Mouse (Mus musculus) bone marrow, adult 2 months (tissue): Measurements from ENCODE around the gene Gm36176. TPM values are rescaled to one million over a fixed set of nuclear protein-coding genes. Genes with fewer than 3 reads are reported as not detected.

Source experiments
- H3K27ac ChIP-seq: fragments of 200-500 bp; 2 replicates; pipeline ENCODE4 v1.5.1; 2012; ENCODE audit warnings: low read depth, mild to moderate bottlenecking, control low read depth, inconsistent platforms, low read length; ENCODE audit not compliant: control insufficient read depth, poor library complexity, insufficient read depth
- H3K4me1 ChIP-seq: fragments of 200-500 bp; 2 replicates; pipeline ENCODE4 v1.6.1; 2011; ENCODE audit warnings: low read length; ENCODE audit not compliant: control insufficient read depth, insufficient read depth
- H3K4me3 ChIP-seq: fragments of 200-500 bp; replicated peaks from 2 replicates; pipeline ENCODE3; 2011; ENCODE audit warnings: mild to moderate bottlenecking, low read depth, low read length, control low read depth; ENCODE audit not compliant: control insufficient read depth
- CTCF ChIP-seq: fragments of 200-500 bp; IDR thresholded peaks from 2 replicates; pipeline ENCODE4 v1.5.1; 2011; ENCODE audit warnings: low read length, control low read depth; ENCODE audit not compliant: control insufficient read depth, insufficient read depth
- POLR2A ChIP-seq: fragments of 200-500 bp; IDR thresholded peaks from 2 replicates; pipeline ENCODE4 v1.6.1; 2011; ENCODE audit warnings: low read depth, mild to moderate bottlenecking, control low read depth, low read length, borderline replicate concordance; ENCODE audit not compliant: control insufficient read depth
- WGBS: fragments of 180-500 bp; shearing (Covaris S2); methylation state at CpG from one replicate; pipeline ENCODE4 v1.1.7; 2018; 5-methylcytosine and 5-hydroxymethylcytosine counted together
- polyA plus RNA-seq: library from polyadenylated mRNA; stranded (reverse); fragments of >200 nt; gene quantifications from 2 replicates; pipeline ENCODE4 v1.2.4, GENCODE M21; 2011; ENCODE audit warnings: low replicate concordance; ENCODE audit not compliant: missing spikeins, insufficient read depth, insufficient read length

Gene Gm36176
- polyA plus RNA-seq, 1 experiment = not detected

- no peaks in the 10 kb centered on the region for H3K4me1 ChIP-seq
- 83% methylated on average over 5 of the region's 5 CpGs for WGBS
- TF ChIP-seq CTCF (no peak), POLR2A (no peak)
- H3K27ac ChIP-seq = no peak overlapping the region
- H3K4me3 ChIP-seq = no peak overlapping the region
Observed at GRCm38 (mm10) chr10:77895562-77895961, 49.0 kb downstream of the Gm36176 start.

Other genes starting within 250 kb of the Gm36176 start
- gene Sumo3, start 240.7 kb upstream of the Gm36176 start, polyA plus RNA-seq = 69.9 and 76.0 TPM in 2 replicates
- not detected in 2 replicates for gene Gm49325, start 240.6 kb upstream of the Gm36176 start, polyA plus RNA-seq
- gene Ube2g2, start 224.5 kb upstream of the Gm36176 start, polyA plus RNA-seq = 21.5 and 35.5 TPM in 2 replicates
- gene Tspear, start 160.2 kb upstream of the Gm36176 start, polyA plus RNA-seq = not detected in 2 replicates
- gene Gm19402, start 156.0 kb upstream of the Gm36176 start, polyA plus RNA-seq = not detected in 2 replicates
- gene Gm9508, start 149.6 kb upstream of the Gm36176 start, polyA plus RNA-seq = not detected in 2 replicates
- not detected in 2 replicates for gene Gm10272, start 140.2 kb upstream of the Gm36176 start, polyA plus RNA-seq
- gene Gm10024, start 135.3 kb upstream of the Gm36176 start, polyA plus RNA-seq = not detected in 2 replicates
- gene Gm10142, start 131.0 kb upstream of the Gm36176 start, polyA plus RNA-seq = not detected in 2 replicates
- not detected in 2 replicates for gene Krtap12-1, start 126.2 kb upstream of the Gm36176 start, polyA plus RNA-seq
- gene Gm10100, start 120.3 kb upstream of the Gm36176 start, polyA plus RNA-seq = not detected in 2 replicates
- gene Gm18596, start 104.2 kb upstream of the Gm36176 start, polyA plus RNA-seq = not detected in 2 replicates
- not detected in 2 replicates for gene Gm9736, start 95.4 kb upstream of the Gm36176 start, polyA plus RNA-seq
- not detected in 2 replicates for gene Gm3233, start 87.1 kb upstream of the Gm36176 start, polyA plus RNA-seq
- gene Gm3238, start 75.5 kb upstream of the Gm36176 start, polyA plus RNA-seq = not detected in 2 replicates
- gene Gm7138, start 69.9 kb upstream of the Gm36176 start, polyA plus RNA-seq = not detected in 2 replicates
- gene Gm3250, start 64.3 kb upstream of the Gm36176 start, polyA plus RNA-seq = not detected in 2 replicates
- gene Gm7137, start 58.6 kb upstream of the Gm36176 start, polyA plus RNA-seq = not detected in 2 replicates
- gene Gm9639, start 51.7 kb upstream of the Gm36176 start, polyA plus RNA-seq = not detected in 2 replicates
- not detected in 2 replicates for gene Gm19668, start 47.7 kb upstream of the Gm36176 start, polyA plus RNA-seq
- not detected in 2 replicates for gene Gm9507, start 35.0 kb upstream of the Gm36176 start, polyA plus RNA-seq
- not detected in 2 replicates for gene Gm2696, start 32.1 kb upstream of the Gm36176 start, polyA plus RNA-seq
- not detected in 2 replicates for gene Krtap10-4, start 19.7 kb upstream of the Gm36176 start, polyA plus RNA-seq
- gene Krtap10-10, start 10.9 kb upstream of the Gm36176 start, polyA plus RNA-seq = not detected in 2 replicates
- not detected in 2 replicates for gene Gm10318, start 6.1 kb downstream of the Gm36176 start, polyA plus RNA-seq
- gene Gm3285, start 15.2 kb downstream of the Gm36176 start, polyA plus RNA-seq = not detected in 2 replicates
- 0.70 TPM in 1 of 2 replicates, not detected in the other for gene Lrrc3, start 55.7 kb downstream of the Gm36176 start, polyA plus RNA-seq
- 19.2 and 53.7 TPM in 2 replicates for gene Trpm2, start 123.8 kb downstream of the Gm36176 start, polyA plus RNA-seq
- 4.4 and 5.8 TPM in 2 replicates for gene 1810043G02Rik, start 131.7 kb downstream of the Gm36176 start, polyA plus RNA-seq
- 8.0 and 13.3 TPM in 2 replicates for gene Pfkl, start 163.3 kb downstream of the Gm36176 start, polyA plus RNA-seq
- gene Dnmt3l, start 195.1 kb downstream of the Gm36176 start, polyA plus RNA-seq = 6.7 TPM in 1 of 2 replicates, not detected in the other
- gene Aire, start 196.8 kb downstream of the Gm36176 start, polyA plus RNA-seq = not detected in 2 replicates
- gene Icosl, start 222.5 kb downstream of the Gm36176 start, polyA plus RNA-seq = 7.9 and 20.7 TPM in 2 replicates